Mouse (Mus musculus): Measurements from ENCODE around the gene Ibsp.

Gene Ibsp

DNA sequence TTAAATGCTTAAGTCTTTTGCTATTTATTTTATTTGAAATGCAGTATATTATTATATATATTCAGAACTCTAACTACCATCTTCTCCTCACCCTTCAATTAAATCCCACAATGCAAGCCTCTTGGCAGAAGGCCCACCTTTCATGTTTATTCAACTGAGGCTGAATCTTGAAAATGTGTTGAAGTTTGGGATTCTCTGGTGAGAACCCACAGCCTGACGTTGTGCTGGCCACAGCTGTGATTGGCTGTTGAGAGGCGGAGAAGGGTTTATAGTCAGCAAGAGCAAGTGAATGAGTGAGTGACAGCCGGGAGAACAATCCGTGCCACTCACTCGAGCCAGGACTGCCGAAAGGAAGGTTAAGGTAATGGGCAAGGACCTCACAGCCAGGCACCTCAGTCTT is at the start of gene Ibsp:
Gene Ibsp (plus strand): TSS at position 178 of the 400 bp plus-strand sequence.
- DNase-seq: no peak

DNA sequence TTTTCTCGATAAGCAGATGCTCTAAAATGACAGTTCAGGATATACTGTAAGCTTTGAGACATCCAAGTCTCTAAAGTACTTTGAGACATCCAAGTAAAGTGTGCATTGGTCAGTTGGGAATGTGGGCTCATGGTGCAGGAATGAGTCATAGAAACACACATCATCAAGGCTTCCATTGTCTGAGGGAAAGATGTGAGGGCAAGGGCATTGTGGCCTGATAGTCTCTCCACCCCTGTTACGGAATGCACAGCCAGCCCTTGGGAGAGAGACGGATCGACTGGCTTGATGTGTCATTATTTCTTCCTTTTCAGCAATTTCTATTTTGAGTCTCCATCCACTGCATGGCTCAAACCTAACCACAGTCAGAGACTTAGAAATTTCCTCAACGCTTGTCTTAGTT is 47.2 kb upstream of the Ibsp start:
- no peak for DNase-seq

DNA sequence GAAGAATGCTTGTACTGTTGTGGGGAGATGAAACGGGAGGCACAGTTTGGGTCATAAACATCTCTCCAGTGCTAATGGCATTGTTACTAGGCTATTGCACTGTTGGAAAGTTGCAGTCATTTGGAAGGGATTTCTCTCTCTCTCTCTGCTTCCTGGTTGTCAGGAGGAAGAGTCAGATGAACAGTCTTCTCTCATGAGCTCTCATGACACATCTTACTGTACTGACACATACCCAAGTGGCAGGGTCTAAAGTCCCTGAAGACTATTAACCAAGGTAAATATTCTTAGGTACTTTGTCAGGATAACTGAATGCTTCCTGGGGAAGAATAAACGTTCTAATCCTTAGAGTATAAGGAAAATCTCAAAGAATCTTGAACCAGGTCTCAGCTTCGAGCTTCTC is 42.4 kb upstream of the Ibsp start:
- no peak for DNase-seq

GRCm38 (mm10) chr5:104261908-104262461 is 37.0 kb upstream of the Ibsp start:
- DNase-seq: no peak

GRCm38 (mm10) chr5:104263014-104263776 is 35.8 kb upstream of the Ibsp start:
- no peak for DNase-seq

- DNase-seq: no peak
Measured at GRCm38 (mm10) chr5:104294201-104294600, 4.8 kb upstream of the Ibsp start.

DNA sequence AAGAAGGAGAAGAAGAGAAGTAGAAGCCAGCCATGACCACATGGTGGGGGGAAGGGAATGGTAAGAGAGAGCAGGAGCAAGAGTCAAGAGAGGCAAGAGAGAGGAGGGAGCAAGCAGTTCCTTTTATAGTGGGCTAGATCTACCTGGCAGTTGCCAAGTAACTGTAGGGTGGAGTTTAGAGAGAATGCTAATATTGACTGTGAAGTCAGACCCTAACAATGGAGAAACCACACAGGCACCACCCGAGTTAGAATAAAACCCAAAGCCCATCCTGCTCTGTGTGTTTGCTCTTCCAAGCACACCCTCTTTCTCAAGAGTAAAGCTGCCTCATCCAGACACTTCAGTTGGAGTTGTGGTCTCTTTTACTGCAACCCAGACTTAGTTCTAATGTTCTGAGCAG is 15.1 kb downstream of the Ibsp start:
- DNase-seq: no peak

DNA sequence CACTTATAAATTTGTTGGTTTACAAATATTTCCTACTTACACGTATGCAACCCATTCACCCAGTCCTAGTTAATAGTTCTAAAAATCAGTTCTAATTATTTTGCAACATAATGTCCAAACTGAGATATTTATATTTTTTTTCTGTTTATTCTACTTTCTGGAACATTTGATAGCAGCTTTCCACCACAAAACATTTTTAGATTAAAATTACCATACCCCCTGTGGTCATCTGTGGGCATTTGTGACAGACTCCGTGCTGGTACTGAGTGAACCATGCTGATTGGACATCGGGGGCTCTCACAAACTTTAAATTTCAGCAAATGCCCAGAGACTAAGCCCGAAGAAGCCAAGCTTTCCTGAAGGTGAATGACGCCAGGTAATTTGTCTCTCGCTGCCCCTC is 26.1 kb downstream of the Ibsp start, which contains the start of gene Mepe:
Gene Mepe (plus strand): TSS at position 301 of the 400 bp plus-strand sequence.
- DNase-seq: no peak

- no peak for DNase-seq
Measured at GRCm38 (mm10) chr5:104326884-104327283, 27.9 kb downstream of the Ibsp start.

DNA sequence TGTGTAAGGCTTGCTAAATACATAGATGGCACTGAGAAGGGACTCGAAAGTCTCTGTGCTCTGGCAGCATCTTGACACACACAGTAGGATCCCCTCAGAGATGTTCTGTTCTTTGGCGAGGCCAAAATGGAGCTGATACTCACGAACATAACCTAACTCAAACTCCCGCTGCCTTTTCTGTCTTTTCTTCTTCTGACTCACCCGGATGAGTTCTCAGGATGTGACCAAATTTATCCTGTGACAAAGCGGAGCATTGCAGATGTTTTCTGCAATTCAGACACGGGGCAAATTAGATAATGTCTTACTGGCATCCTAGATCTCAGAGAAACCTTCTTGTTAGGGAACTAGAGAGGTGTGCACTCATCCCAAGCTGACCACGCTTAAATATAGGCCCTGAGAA is 28.4 kb downstream of the Ibsp start:
- DNase-seq: no peak

DNA sequence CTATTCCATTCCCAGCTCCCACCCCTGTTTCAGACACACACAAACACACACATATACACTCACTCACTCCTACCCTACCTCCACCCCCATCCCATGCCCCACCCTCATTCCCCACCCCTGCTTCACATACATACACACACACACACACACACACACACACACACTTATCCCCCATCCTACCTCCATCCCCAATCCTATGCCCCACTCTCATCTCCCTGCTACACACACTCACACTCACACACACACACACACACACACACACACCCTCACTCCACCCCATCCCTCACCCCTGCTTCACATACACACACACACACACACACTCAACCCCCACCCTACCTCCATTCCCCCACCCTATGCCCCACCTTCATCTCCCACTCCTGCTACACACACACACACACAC is 28.9 kb downstream of the Ibsp start:
- DNase-seq: no peak

DNA sequence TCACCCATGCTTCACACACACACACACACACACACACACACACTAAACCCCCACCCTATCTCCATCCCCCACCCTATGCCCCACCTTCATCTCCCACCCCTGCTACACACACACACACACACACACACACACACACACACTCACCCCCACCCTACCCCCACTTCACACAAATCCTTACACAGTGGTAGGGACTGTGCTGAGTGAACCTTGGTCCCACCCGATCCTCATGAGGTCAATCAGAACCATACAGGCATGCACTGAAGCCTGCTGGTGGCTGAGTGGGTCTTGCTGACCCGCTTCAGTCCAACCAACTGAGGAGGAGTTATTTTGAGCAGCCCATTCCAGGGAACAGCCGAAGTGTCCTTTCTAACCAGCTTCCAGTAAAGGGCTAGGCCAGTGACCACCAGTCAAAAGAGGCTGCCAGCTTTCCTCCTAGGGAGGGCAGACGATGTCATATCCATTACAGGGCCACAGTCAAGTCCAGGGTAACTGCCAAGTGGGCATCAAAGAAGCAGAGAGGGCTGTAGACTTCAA is 29.4 kb downstream of the Ibsp start:
- no peak for DNase-seq

GRCm38 (mm10) chr5:104329381-104329780 is 30.4 kb downstream of the Ibsp start:
- no peak for DNase-seq

DNA sequence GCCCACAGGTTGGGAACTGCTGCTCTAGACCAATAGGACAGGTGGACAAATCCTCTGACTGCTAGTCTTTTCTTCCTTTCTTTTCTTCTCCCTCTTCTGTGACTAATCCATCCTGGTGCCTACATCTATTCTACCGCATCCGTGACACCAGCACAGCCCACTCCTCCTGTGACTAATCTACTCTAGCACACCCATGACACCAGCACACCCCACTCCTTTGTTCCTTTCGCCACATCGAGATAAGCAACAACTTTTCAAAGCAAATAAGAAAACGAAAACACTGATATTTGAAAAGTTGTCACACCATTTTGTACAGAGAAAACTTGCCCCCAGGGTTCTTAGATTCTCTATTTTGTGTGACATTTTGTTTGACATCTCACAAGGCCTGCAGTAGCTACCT is 31.1 kb downstream of the Ibsp start:
- DNase-seq: no peak

- DNase-seq: no peak
Measured at GRCm38 (mm10) chr5:104332296-104332695, 33.3 kb downstream of the Ibsp start.

GRCm38 (mm10) chr5:104333231-104333640 is 34.3 kb downstream of the Ibsp start:
- peak; percentile 61 to 80 for DNase-seq

GRCm38 (mm10) chr5:104333643-104334042 is 34.7 kb downstream of the Ibsp start:
- DNase-seq: no peak

DNA sequence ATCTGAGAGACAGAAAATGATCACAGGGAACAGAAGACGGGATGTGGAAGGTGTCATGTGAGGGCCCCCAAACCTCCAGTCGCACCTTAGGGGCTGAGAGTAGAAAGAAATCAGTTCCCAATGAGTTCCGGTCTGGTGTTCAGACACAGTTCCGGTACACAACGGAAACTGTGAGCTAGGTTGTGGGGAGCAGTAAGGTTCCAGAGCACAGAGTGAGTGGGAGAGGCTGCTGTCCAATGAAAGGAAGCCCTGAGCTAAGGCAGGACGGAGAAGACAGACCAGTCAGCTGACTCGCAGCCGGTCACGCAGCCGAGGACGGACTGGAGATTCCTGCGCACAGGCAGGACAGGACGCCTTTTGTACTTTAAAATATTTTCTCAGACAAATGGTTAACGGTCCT is 35.5 kb downstream of the Ibsp start:
- DNase-seq: no peak

- no peak for DNase-seq
Measured at GRCm38 (mm10) chr5:104335962-104336361, 37.0 kb downstream of the Ibsp start.

DNA sequence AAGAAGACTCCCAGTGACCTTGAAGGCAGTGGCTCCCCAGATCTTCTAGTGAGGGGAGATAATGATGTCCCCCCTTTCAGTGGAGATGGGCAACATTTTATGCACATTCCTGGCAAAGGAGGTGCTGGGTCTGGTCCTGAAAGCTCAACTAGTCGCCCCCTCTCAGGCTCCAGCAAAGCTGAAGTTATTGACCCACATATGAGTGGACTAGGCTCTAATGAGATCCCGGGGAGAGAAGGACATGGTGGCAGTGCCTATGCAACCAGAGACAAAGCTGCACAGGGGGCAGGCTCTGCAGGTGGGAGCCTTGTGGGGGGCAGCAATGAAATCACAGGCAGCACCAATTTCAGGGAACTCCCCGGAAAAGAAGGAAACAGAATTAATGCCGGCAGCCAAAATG is 38.5 kb downstream of the Ibsp start:
- DNase-seq: no peak

DNA sequence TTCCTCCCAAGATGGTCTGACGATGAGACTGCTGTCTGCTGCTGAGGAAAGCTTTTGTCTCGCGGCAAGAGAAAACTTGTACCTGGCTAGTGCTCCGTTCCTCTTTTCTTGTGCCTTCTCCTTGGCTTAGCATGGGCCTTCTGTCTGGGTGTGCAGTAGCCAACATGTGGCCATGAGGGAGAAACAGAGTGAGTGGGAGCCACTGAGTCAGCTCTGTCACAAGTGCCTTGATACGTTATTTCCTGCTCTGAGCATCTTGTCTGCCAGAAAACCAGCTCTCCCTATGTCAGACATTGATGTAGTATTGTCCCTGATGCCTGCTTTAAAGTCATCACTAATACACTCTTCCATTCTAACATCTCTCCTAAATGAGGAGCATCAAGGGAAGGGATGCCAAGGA is 40.0 kb downstream of the Ibsp start:
- DNase-seq: no peak

- peak; percentile 19 to 50 for DNase-seq
Measured at GRCm38 (mm10) chr5:104339706-104340512, 40.9 kb downstream of the Ibsp start.

GRCm38 (mm10) chr5:104340513-104340829 is 41.5 kb downstream of the Ibsp start:
- no peak for DNase-seq

GRCm38 (mm10) chr5:104342881-104343280 is 43.9 kb downstream of the Ibsp start:
- DNase-seq: peak; percentile 45 to 52
